Mouse (Mus musculus) cortical plate, adult 2 months (tissue): ENCODE results near the gene Tbx21.

ENCODE experiments used
- CTCF ChIP-seq: fragments of 200-500 bp; IDR thresholded peaks from 2 replicates; pipeline ENCODE4 v1.5.1; 2011; ENCODE audit warnings: mild to moderate bottlenecking, control low read depth, low read length; ENCODE audit not compliant: insufficient read depth; ENCODE audit errors: extremely low read depth
- POLR2A ChIP-seq: fragments of 200-500 bp; IDR thresholded peaks from 2 replicates; pipeline ENCODE4 v1.6.1; 2011; ENCODE audit warnings: mild to moderate bottlenecking, low read length, control low read depth; ENCODE audit not compliant: insufficient read depth; ENCODE audit errors: extremely low read depth

GRCm38 (mm10) chr11:97101722-97102121 lies 13.4 kb downstream of the Tbx21 start:
- peak; percentile 50; the same call in 1 of the 2 replicates for TF ChIP-seq CTCF
- no peak for TF ChIP-seq POLR2A
